8 mouse cellular contexts compared by ENCODE assay signal in genomic region chr2:117121984-117122605, GRCm38 (mm10). TPM values are rescaled to one million over a fixed set of nuclear protein-coding genes. Genes with fewer than 3 reads are reported as not detected.
DNase-seq lines count a peak whose midpoint lies in the region; ATAC-seq and TF ChIP-seq lines count a peak whose summit lies in the region.

No protein-coding gene starts in this region.

- WGBS in thymus, adult 2 months, result 1% methylated on average over 19 of the region's 19 CpGs
- under 1% methylated on average over 19 of the region's 19 CpGs for WGBS in intestine, postnatal 0 days
- under 1% methylated on average over 19 of the region's 19 CpGs for WGBS in small intestine, adult 2 months

- H3K4me3 ChIP-seq in thymus, adult 2 months (ENCODE audit: control insufficient read depth, insufficient read depth, low read length), result peak overlapping the region; percentile 59
- peak overlapping the region; percentile 95 for H3K4me3 ChIP-seq in intestine, postnatal 0 days (ENCODE audit: low read depth, low read length)
- peak overlapping the region; percentile 90 for H3K4me3 ChIP-seq in small intestine, adult 2 months (ENCODE audit: low read depth, low read length)

- peaks cover 15% of the 10 kb centered on the region for H3K4me1 ChIP-seq in thymus, adult 2 months (replicated peaks; ENCODE audit: control insufficient read depth, insufficient read depth, low read length)
- peaks cover 10% of the 10 kb centered on the region for H3K4me1 ChIP-seq in intestine, postnatal 0 days (replicated peaks; ENCODE audit: control insufficient read depth, insufficient read depth, low read length)
- no peaks in the 10 kb centered on the region for H3K4me1 ChIP-seq in small intestine, adult 2 months (ENCODE audit: control insufficient read depth, insufficient read depth, insufficient read length, low read length)

- H3K4me2 ChIP-seq in intestine, postnatal 0 days (replicated peaks; ENCODE audit: low read depth), result peak overlapping the region; percentile 78

- peak overlapping the region; percentile 98 for H3K9ac ChIP-seq in intestine, postnatal 0 days (ENCODE audit: low read depth, low read length)

- H3K9me3 ChIP-seq in intestine, postnatal 0 days (ENCODE audit: control insufficient read depth), result no peaks in the 10 kb centered on the region

- peak; percentile 20 to 24 for DNase-seq in cerebellum, postnatal 10 days
- no peak for DNase-seq in cerebellum, postnatal 25 days
- peak; percentile 6 for DNase-seq in thymus, adult 2 months
- no peak for DNase-seq in thymus, postnatal 36 days
- no peak for DNase-seq in adrenal gland, adult 8-10 months
- no peak for DNase-seq in layer of hippocampus, adult 11-12 months (ENCODE audit: low spot score)

- no peak overlapping the region for H3K27ac ChIP-seq in thymus, adult 2 months (ENCODE audit: control insufficient read depth, insufficient read depth, low read length)
- peak overlapping the region; percentile 98; the same call in 1 of the 2 replicates for H3K27ac ChIP-seq in intestine, postnatal 0 days (ENCODE audit: low read depth, low read length)
- H3K27ac ChIP-seq in small intestine, adult 2 months (ENCODE audit: insufficient read depth, low read depth, low read length), result no peak overlapping the region

- ATAC-seq in intestine, postnatal 0 days, result no peak

- H3K27me3 ChIP-seq in thymus, adult 2 months (ENCODE audit: control insufficient read depth, insufficient read depth, low read length), result 0 out of 2 replicates have a peak, but pooled peaks cover 5% of the 10 kb centered on the region
- no peaks in the 10 kb centered on the region for H3K27me3 ChIP-seq in intestine, postnatal 0 days (replicated peaks; ENCODE audit: control insufficient read depth, insufficient read depth, low read length)
- no peaks in the 10 kb centered on the region for H3K27me3 ChIP-seq in small intestine, adult 2 months (ENCODE audit: control insufficient read depth, insufficient read depth, low read length)

- H3K36me3 ChIP-seq in thymus, adult 2 months (ENCODE audit: control insufficient read depth, insufficient read depth, low read length), result no peaks in the 10 kb centered on the region
- H3K36me3 ChIP-seq in intestine, postnatal 0 days (ENCODE audit: control insufficient read depth, insufficient read depth), result no peaks in the 10 kb centered on the region
- H3K36me3 ChIP-seq in small intestine, adult 2 months (ENCODE audit: control insufficient read depth, insufficient read depth, low read length), result no peaks in the 10 kb centered on the region

- TF ChIP-seq CTCF in thymus, adult 2 months (IDR thresholded peaks at IDR 0.05; ENCODE audit: borderline replicate concordance, control insufficient read depth, extremely low read depth, insufficient read depth, low read length, poor library complexity), result no peak
- TF ChIP-seq CTCF in intestine, postnatal 0 days (IDR thresholded peaks at IDR 0.05; ENCODE audit: low read depth), result no peak
- no peak for TF ChIP-seq CTCF in small intestine, adult 2 months (IDR thresholded peaks at IDR 0.05; ENCODE audit: extremely low read depth, insufficient read length, insufficient replicate concordance, low read depth, low read length)

- no peak for TF ChIP-seq POLR2A in thymus, adult 2 months (IDR thresholded peaks at IDR 0.05; ENCODE audit: control insufficient read depth, extremely low read depth, insufficient read depth, low read length, poor library complexity)
- no peak for TF ChIP-seq POLR2A in small intestine, adult 2 months (IDR thresholded peaks at IDR 0.05; ENCODE audit: low read depth, low read length)

RNA-seq across cellular contexts. Expression of gene Spred1, which starts 0.9 kb away (rescaled TPM):
- 4.0 and 4.9 TPM in 2 replicates for polyA plus RNA-seq in thymus, adult 2 months (2012; rRNA removed)
- 5.1 and 5.7 TPM in 2 replicates for polyA plus RNA-seq in intestine, postnatal 0 days (2015; fragmentation: Nextera tagmentation; extraction: Ambion mirVana)
- 1.5 and 1.8 TPM in 2 replicates for polyA plus RNA-seq in small intestine, adult 2 months (2012; rRNA removed)
- 100 to 1,000 TPM in 3 of 4 experiments, 10 to 100 TPM in 1; 81.3 to 142 (median 124) TPM for total RNA-seq in adrenal gland, adult 8-10 months (2022)

Comparison
In these comparisons a context has a peak if more than half of its experiments do, and no peak if none do; other contexts are left out.
1. DNase-seq: peak in cerebellum, postnatal 10 days (2 of 2) and thymus, adult 2 months (single experiment); none in cerebellum, postnatal 25 days (0 of 2), thymus, postnatal 36 days (0 of 2), adrenal gland, adult 8-10 months (single experiment) and layer of hippocampus, adult 11-12 months (single experiment).
2. Peak in every context shown above with its lines, with median percentiles within 50 percentile points of each other: H3K4me3 ChIP-seq.